Comparison of ENCODE assay signal across 14 mouse cellular contexts in genomic region chr15:67289749-67290148, GRCm38 (mm10).
A peak's percentile ranks its signal among the peaks of the same experiment; 100 is the strongest.
DNase-seq lines count a peak whose midpoint lies in the region; ATAC-seq and TF ChIP-seq lines count a peak whose summit lies in the region.
"Had no signal": no experiment of that assay in that cellular context is flagged by ENCODE, and none has a peak within 500 bp of the region (broad histone marks: within the 10 kb centered on the region; RNA-seq: fewer than 3 reads in every experiment).

No protein-coding gene starts in this region.

- no peak for TF ChIP-seq CTCF in thymus, adult 2 months (IDR thresholded peaks at IDR 0.05; ENCODE audit: borderline replicate concordance, control insufficient read depth, extremely low read depth, insufficient read depth, low read length, poor library complexity)
- TF ChIP-seq CTCF in forebrain, postnatal 0 days (IDR thresholded peaks at IDR 0.05; ENCODE audit: low read depth), result no peak

- no peaks in the 10 kb centered on the region for H3K4me1 ChIP-seq in heart, embryonic 16.5 days (ENCODE audit: control insufficient read depth, insufficient read depth, low read length)
- H3K4me1 ChIP-seq in thymus, adult 2 months (replicated peaks; ENCODE audit: control insufficient read depth, insufficient read depth, low read length), result peaks cover 20% of the 10 kb centered on the region
- H3K4me1 ChIP-seq in forebrain, postnatal 0 days (ENCODE audit: insufficient read depth), result no peaks in the 10 kb centered on the region
- peaks cover 10% of the 10 kb centered on the region for H3K4me1 ChIP-seq in hindbrain, embryonic 10.5 days (replicated peaks)
- H3K4me1 ChIP-seq: embryonic facial prominence, embryonic 15.5 days; kidney, embryonic 15.5 days had no signal

- WGBS in heart, embryonic 16.5 days, result 43% methylated on average over 4 of the region's 4 CpGs
- 2% methylated on average over 4 of the region's 4 CpGs for WGBS in thymus, adult 2 months
- WGBS in forebrain, postnatal 0 days, result 82% methylated on average over 4 of the region's 4 CpGs
- 86% methylated on average over 4 of the region's 4 CpGs for WGBS in hindbrain, embryonic 10.5 days

- H3K9me3 ChIP-seq in heart, embryonic 16.5 days (replicated peaks; ENCODE audit: control insufficient read depth, low read length), result no peaks in the 10 kb centered on the region
- H3K9me3 ChIP-seq in forebrain, postnatal 0 days (ENCODE audit: low read length), result no peaks in the 10 kb centered on the region
- no peaks in the 10 kb centered on the region for H3K9me3 ChIP-seq in hindbrain, embryonic 10.5 days
- H3K9me3 ChIP-seq: embryonic facial prominence, embryonic 15.5 days; kidney, embryonic 15.5 days had no signal

- H3K4me2 ChIP-seq in heart, embryonic 16.5 days (ENCODE audit: low read depth, low read length), result no peak overlapping the region
- H3K4me2 ChIP-seq in forebrain, postnatal 0 days (ENCODE audit: low read depth), result no peak overlapping the region
- H3K4me2 ChIP-seq: embryonic facial prominence, embryonic 15.5 days; kidney, embryonic 15.5 days had no signal

- no peak overlapping the region for H3K4me3 ChIP-seq in heart, embryonic 16.5 days (ENCODE audit: low read length)
- no peak overlapping the region for H3K4me3 ChIP-seq in thymus, adult 2 months (ENCODE audit: control insufficient read depth, insufficient read depth, low read length)
- no peak overlapping the region for H3K4me3 ChIP-seq in forebrain, postnatal 0 days (ENCODE audit: low read depth, low read length)
- no peak overlapping the region for H3K4me3 ChIP-seq in hindbrain, embryonic 10.5 days
- H3K4me3 ChIP-seq: embryonic facial prominence, embryonic 15.5 days; kidney, embryonic 15.5 days had no signal

- DNase-seq in heart, adult 8-10 months (ENCODE audit: low spot score), result no peak
- DNase-seq in thymus, adult 2 months, result peak; percentile 71
- no peak for DNase-seq in forebrain, postnatal 0 days
- no peak for DNase-seq in c-Kit-positive CD71-positive TER-119-positive erythroid progenitor cells, embryonic 14.5 days (ENCODE audit: low spot score)
- DNase-seq in hindbrain, embryonic 10.5 days (ENCODE audit: low spot score), result no peak
- DNase-seq: cerebellum, adult 2 months; gastrocnemius, postnatal 14 days; layer of hippocampus, postnatal 36 days had no signal

- peak; percentile 55 for ATAC-seq in heart, embryonic 16.5 days (replicated peaks; ENCODE audit: extremely low read depth, insufficient read depth, low FRiP score)
- peak; percentile 84 for ATAC-seq in CD4-positive, CD25-positive, alpha-beta regulatory T cell, adult 4 months
- ATAC-seq in megakaryocyte progenitor cell, adult 5-6 weeks (replicated peaks; ENCODE audit: poor library complexity), result peak; percentile 83
- ATAC-seq in forebrain, postnatal 0 days, result no peak

- H3K27ac ChIP-seq in heart, embryonic 16.5 days (ENCODE audit: low read length), result peak overlapping the region; percentile 62; the same call in 1 of the 2 replicates
- peak overlapping the region; percentile 86 for H3K27ac ChIP-seq in thymus, adult 2 months (ENCODE audit: control insufficient read depth, insufficient read depth, low read length)
- no peak overlapping the region for H3K27ac ChIP-seq in forebrain, postnatal 0 days (ENCODE audit: low read depth, low read length)
- no peak overlapping the region for H3K27ac ChIP-seq in hindbrain, embryonic 10.5 days
- H3K27ac ChIP-seq: embryonic facial prominence, embryonic 15.5 days; kidney, embryonic 15.5 days; liver, embryonic 14.5 days had no signal

- H3K27me3 ChIP-seq in heart, embryonic 16.5 days (ENCODE audit: control insufficient read depth, insufficient read depth, low read length), result no peaks in the 10 kb centered on the region
- no peaks in the 10 kb centered on the region for H3K27me3 ChIP-seq in thymus, adult 2 months (ENCODE audit: control insufficient read depth, insufficient read depth, low read length)
- no peaks in the 10 kb centered on the region for H3K27me3 ChIP-seq in forebrain, postnatal 0 days (ENCODE audit: insufficient read depth, low read length)
- no peaks in the 10 kb centered on the region for H3K27me3 ChIP-seq in hindbrain, embryonic 10.5 days (ENCODE audit: insufficient read depth, poor library complexity, severe bottlenecking)
- H3K27me3 ChIP-seq: embryonic facial prominence, embryonic 15.5 days; kidney, embryonic 15.5 days had no signal

- H3K9ac ChIP-seq in heart, embryonic 16.5 days (ENCODE audit: low read length), result no peak overlapping the region
- H3K9ac ChIP-seq in forebrain, postnatal 0 days, result no peak overlapping the region
- H3K9ac ChIP-seq: embryonic facial prominence, embryonic 15.5 days; kidney, embryonic 15.5 days; liver, embryonic 14.5 days had no signal

- H3K36me3 ChIP-seq in heart, embryonic 16.5 days (ENCODE audit: control insufficient read depth, insufficient read depth), result no peaks in the 10 kb centered on the region
- no peaks in the 10 kb centered on the region for H3K36me3 ChIP-seq in thymus, adult 2 months (ENCODE audit: control insufficient read depth, insufficient read depth, low read length)
- H3K36me3 ChIP-seq in forebrain, postnatal 0 days (ENCODE audit: insufficient read depth), result no peaks in the 10 kb centered on the region
- no peaks in the 10 kb centered on the region for H3K36me3 ChIP-seq in hindbrain, embryonic 10.5 days
- H3K36me3 ChIP-seq: embryonic facial prominence, embryonic 15.5 days; kidney, embryonic 15.5 days had no signal

- TF ChIP-seq POLR2A in thymus, adult 2 months (IDR thresholded peaks at IDR 0.05; ENCODE audit: control insufficient read depth, extremely low read depth, insufficient read depth, low read length, poor library complexity), result no peak

Comparison
In these comparisons a context has a peak if more than half of its experiments do, and no peak if none do; other contexts are left out.
1. H3K27ac ChIP-seq: peak in heart, embryonic 16.5 days (single experiment) and thymus, adult 2 months (single experiment); none in forebrain, postnatal 0 days (single experiment) and hindbrain, embryonic 10.5 days (single experiment).